Mouse (Mus musculus): ENCODE measurements around the gene Trip4. TPM values are rescaled to one million over a fixed set of nuclear protein-coding genes. Genes with fewer than 3 reads are reported as not detected.
"Not testable (repeated sequence)": the region's sequence is repeated elsewhere in the genome, so short reads cannot be mapped to it uniquely, and the experiment has no call there.

Gene Trip4
- polyA plus RNA-seq, 1 experiment, result 18.3 TPM

- no peak for DNase-seq (ENCODE audit: low read depth)
Measured at GRCm38 (mm10) chr9:65794313-65794712, 114.3 kb downstream of the Trip4 start.

- no peak for DNase-seq (ENCODE audit: low read depth)
Measured at GRCm38 (mm10) chr9:65793506-65793905, 115.1 kb downstream of the Trip4 start.

- DNase-seq (ENCODE audit: low read depth), result no peak
Measured at GRCm38 (mm10) chr9:65793086-65793485, 115.5 kb downstream of the Trip4 start.

GRCm38 (mm10) chr9:65791846-65792245 is 116.7 kb downstream of the Trip4 start:
- DNase-seq (ENCODE audit: low read depth), result no peak

- DNase-seq (ENCODE audit: low read depth), result no peak
Measured at GRCm38 (mm10) chr9:65791106-65791505, 117.5 kb downstream of the Trip4 start.

- no peak for DNase-seq (ENCODE audit: low read depth)
Measured at GRCm38 (mm10) chr9:65789788-65790187, 118.8 kb downstream of the Trip4 start.

GRCm38 (mm10) chr9:65788556-65788955 is 120.0 kb downstream of the Trip4 start:
- DNase-seq (ENCODE audit: low read depth), result no peak

- DNase-seq (ENCODE audit: low read depth), result no peak
Measured at GRCm38 (mm10) chr9:65787829-65788344, 120.7 kb downstream of the Trip4 start.

GRCm38 (mm10) chr9:65786885-65787787 is 121.5 kb downstream of the Trip4 start:
- DNase-seq (ENCODE audit: low read depth), result no peak

GRCm38 (mm10) chr9:65785772-65786368 is 122.7 kb downstream of the Trip4 start:
- no peak for DNase-seq (ENCODE audit: low read depth)

GRCm38 (mm10) chr9:65779619-65780018 is 129.0 kb downstream of the Trip4 start:
- not testable (repeated sequence) for DNase-seq (ENCODE audit: low read depth)

Other genes with a start within 250 kb of the Trip4 start
- 97.5 and 99.6 TPM in 2 replicates for gene Oaz2, start 240.8 kb downstream of the Trip4 start, polyA plus RNA-seq (2012; rRNA removed)
- 5.0 and 7.7 TPM in 2 replicates for gene Zfp609, start 81.2 kb downstream of the Trip4 start, polyA plus RNA-seq (2012; rRNA removed)
- 0.97 and 1.3 TPM in 2 replicates for gene Pclaf, start 18.6 kb downstream of the Trip4 start, polyA plus RNA-seq (2012; rRNA removed)
- 6.3 and 6.6 TPM in 2 replicates for gene Csnk1g1, start 130 bp upstream of the Trip4 start, polyA plus RNA-seq (2012; rRNA removed)
- 421 and 459 TPM in 2 replicates for gene Ppib, start 151.4 kb upstream of the Trip4 start, polyA plus RNA-seq (2012; rRNA removed)
- gene Snx22, start 160.9 kb upstream of the Trip4 start, polyA plus RNA-seq (2012; rRNA removed), result 6.5 and 7.4 TPM in 2 replicates
- 131 and 133 TPM in 2 replicates for gene Snx1, start 217.8 kb upstream of the Trip4 start, polyA plus RNA-seq (2012; rRNA removed)
- gene Ciao2a, start 217.8 kb upstream of the Trip4 start, polyA plus RNA-seq (2012; rRNA removed), result 15.7 and 18.5 TPM in 2 replicates
- gene Dapk2, start 249.4 kb upstream of the Trip4 start, polyA plus RNA-seq (2012; rRNA removed), result 5.7 and 6.2 TPM in 2 replicates

Data from gonadal fat pad, adult 2 months (tissue).